Mouse (Mus musculus) natural killer cell, adult 2 months (primary cell): ENCODE data around the gene Adam33.

Source experiments
- DNase-seq, 2 experiments: peaks; one replicate each; pipeline ENCODE4 v3.0.0; 2022; ENCODE audit warnings: low spot score in 2 of 2

Gene Adam33

DNA sequence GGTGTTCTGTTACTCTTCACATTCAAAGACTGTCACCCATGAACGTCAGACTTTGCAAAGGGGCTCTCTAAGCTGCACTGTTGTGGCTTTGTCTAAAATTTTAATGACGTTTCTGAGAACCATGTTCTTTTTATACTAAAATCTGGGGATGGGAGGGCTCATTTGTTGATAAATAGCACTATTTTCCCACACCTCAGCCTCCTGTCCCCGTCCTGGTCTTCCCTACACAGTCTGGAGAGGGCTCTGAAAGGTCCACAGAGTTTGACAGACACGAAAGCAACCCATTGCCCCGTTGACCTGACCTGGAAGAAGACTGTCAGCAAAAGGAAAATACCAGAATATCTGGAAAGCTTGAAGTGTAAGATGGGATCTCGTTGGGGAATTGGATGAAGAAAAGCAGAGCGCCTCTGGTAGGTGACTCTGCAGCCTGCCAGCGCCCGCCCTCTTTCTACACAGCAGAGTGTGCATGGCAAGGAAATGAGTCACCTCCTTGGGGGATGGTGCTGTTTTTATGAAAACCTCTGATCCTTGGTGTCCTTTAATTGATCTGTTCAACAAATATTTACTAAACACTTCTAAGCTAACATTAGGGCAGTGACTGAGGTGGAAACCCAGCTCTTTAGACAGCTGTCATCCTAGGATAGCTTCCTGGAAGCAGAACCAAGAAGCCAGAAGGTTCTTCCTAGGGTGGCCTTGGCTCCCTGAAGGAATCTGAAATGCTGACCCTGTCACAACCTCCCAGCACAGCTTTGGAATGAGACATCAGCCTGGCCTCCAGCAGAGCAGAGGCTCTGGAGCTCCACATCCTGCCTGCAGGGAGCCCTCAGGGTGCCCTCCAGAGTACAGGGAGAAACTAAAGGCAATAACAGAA lies 34.3 kb downstream of the Adam33 start:
- no peak for DNase-seq

- DNase-seq, result no peak
These were observed 36.7 kb downstream of the Adam33 start for GRCm38 (mm10) chr2:131026941-131027340.

- no peak for DNase-seq
These were observed 38.4 kb downstream of the Adam33 start for GRCm38 (mm10) chr2:131025230-131025629.

- DNase-seq, result no peak
These were observed 53.0 kb downstream of the Adam33 start for GRCm38 (mm10) chr2:131010566-131010965.

DNA sequence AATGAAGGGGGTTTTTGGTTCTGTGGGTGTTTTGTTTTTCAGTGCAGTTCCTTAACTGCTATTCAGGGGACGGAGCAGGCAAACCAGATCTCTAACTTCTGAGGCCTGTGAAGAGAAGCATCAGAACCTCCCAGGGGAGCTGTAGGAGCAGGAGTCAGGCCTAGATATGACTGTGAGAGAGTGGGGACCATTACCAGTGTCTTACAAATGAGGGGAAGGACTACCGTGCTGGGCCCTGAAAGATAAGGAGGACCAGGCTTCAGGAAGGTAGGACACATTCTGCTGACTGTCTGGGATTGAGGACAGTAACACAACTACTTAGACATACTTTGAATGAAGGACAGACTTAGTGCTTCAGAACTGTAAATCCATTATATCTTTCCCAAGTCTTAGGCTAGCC lies 54.5 kb downstream of the Adam33 start:
- DNase-seq, result no peak
